Mouse (Mus musculus) limb, embryonic 14.5 days (tissue): ENCODE data around the gene C1qb. TPM values are rescaled to one million over a fixed set of nuclear protein-coding genes. Genes with fewer than 3 reads are reported as not detected.

Source experiments
- ATAC-seq: fragments of 200-750 bp; cut with Nextera tagmentation; 2 replicates; pipeline ENCODE4 v1.8.0; 2017; ENCODE audit warnings: low read depth, moderate number of reproducible peaks, moderate TSS enrichment; ENCODE audit not compliant: low FRiP score
- DNase-seq: peaks from one replicate; pipeline ENCODE4 v3.0.0-alpha.2; 2015; ENCODE audit warnings: low spot score
- H3K27ac ChIP-seq: fragments of 300-500 bp; sonication (generic); replicated peaks from 2 replicates; pipeline ENCODE4 v1.5.1; 2014; ENCODE audit warnings: low read depth, mild to moderate bottlenecking, low read length, moderate library complexity, mixed read lengths
- H3K27me3 ChIP-seq: fragments of 300-500 bp; sonication (generic); 2 replicates; pipeline ENCODE4 v1.6.1; 2014; ENCODE audit warnings: low read length, mixed read lengths; ENCODE audit not compliant: control insufficient read depth, insufficient read depth
- H3K36me3 ChIP-seq: fragments of 300-500 bp; sonication (generic); 2 replicates; pipeline ENCODE4 v1.6.1; 2014; ENCODE audit warnings: mild to moderate bottlenecking, low read length, moderate library complexity, mixed read lengths; ENCODE audit not compliant: control insufficient read depth, insufficient read depth
- H3K4me1 ChIP-seq: fragments of 300-500 bp; sonication (generic); 2 replicates; pipeline ENCODE4 v1.6.1; 2014; ENCODE audit warnings: antibody characterized with exemption, low read length, mixed read lengths; ENCODE audit not compliant: control insufficient read depth, insufficient read depth
- H3K4me2 ChIP-seq: fragments of 300-500 bp; sonication (generic); replicated peaks from 2 replicates; pipeline ENCODE4 v1.6.1; 2014; ENCODE audit warnings: low read depth, mild to moderate bottlenecking, low read length, moderate library complexity; ENCODE audit not compliant: severe bottlenecking
- H3K4me3 ChIP-seq: fragments of 300-500 bp; sonication (generic); replicated peaks from 2 replicates; pipeline ENCODE4 v1.5.1; 2014; ENCODE audit warnings: low read length
- H3K9ac ChIP-seq: fragments of 300-500 bp; sonication (generic); 2 replicates; pipeline ENCODE4 v1.6.1; 2014; ENCODE audit warnings: mild to moderate bottlenecking, low read depth, low read length, moderate library complexity; ENCODE audit not compliant: severe bottlenecking
- H3K9me3 ChIP-seq: fragments of 300-500 bp; sonication (generic); 2 replicates; pipeline ENCODE4 v1.6.1; 2016; ENCODE audit warnings: low read length; ENCODE audit not compliant: control insufficient read depth
- POLR2A ChIP-seq: fragments of 200-500 bp; IDR thresholded peaks from 2 replicates; pipeline ENCODE4 v1.8.0; 2012; ENCODE audit warnings: inconsistent platforms, mild to moderate bottlenecking, moderate library complexity, borderline replicate concordance; ENCODE audit not compliant: insufficient read depth, insufficient read length; ENCODE audit errors: extremely low read depth
- WGBS: fragments of 180-500 bp; shearing (Covaris S2); extraction: QIAGEN DNeasy Blood & Tissue Kit; methylation state at CpG from one replicate; pipeline ENCODE4 v1.1.7; 2014; 5-methylcytosine and 5-hydroxymethylcytosine counted together
- polyA plus RNA-seq, 2 experiments: library from polyadenylated mRNA; depleted of rRNA in 1 of 2; stranded (reverse) in 1 of 2; unstranded in 1 of 2; fragments of >200 nt; fragmentation: Nextera tagmentation in 1 of 2; extraction: Ambion mirVana in 1 of 2; gene quantifications; 2 replicates each; pipeline versions ENCODE4 v1.2.1 to v1.2.3; 2012 to 2014

Gene C1qb
- polyA plus RNA-seq, 2 experiments = 56.2 to 81.2 TPM

DNA sequence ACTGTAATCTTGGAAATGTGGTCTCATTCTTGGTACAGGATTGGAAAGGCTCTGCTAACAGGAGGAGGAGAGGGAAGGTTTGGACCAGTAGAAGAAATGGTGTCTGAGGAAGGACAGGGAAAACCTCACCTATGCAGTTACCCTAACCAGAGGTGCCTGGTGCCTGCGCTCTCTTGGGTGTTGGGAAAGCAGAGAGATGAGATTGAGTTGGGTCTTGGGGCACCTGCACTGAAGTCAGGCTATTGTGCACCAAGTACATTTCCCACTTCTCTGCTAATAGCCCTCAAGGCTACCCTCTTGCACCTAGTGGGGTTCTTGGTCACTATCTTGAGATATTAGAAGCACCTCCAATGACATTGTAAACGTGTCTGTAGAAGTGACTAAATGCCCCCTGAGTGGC lies 23.6 kb downstream of the C1qb start:
- DNase-seq (no peak), ATAC-seq (no peak)
- Histone ChIP-seq H3K27me3 (no peaks in the 10 kb centered on the region), H3K4me2 (no peak overlapping the region), H3K36me3 (no peaks in the 10 kb centered on the region), H3K4me3 (no peak overlapping the region), H3K9ac (no peak overlapping the region), H3K4me1 (peaks cover 5% of the 10 kb centered on the region), H3K9me3 (no peaks in the 10 kb centered on the region), H3K27ac (no peak overlapping the region)
- WGBS = 75% methylated on average over 2 of the region's 2 CpGs
- TF ChIP-seq POLR2A = no peak

DNA sequence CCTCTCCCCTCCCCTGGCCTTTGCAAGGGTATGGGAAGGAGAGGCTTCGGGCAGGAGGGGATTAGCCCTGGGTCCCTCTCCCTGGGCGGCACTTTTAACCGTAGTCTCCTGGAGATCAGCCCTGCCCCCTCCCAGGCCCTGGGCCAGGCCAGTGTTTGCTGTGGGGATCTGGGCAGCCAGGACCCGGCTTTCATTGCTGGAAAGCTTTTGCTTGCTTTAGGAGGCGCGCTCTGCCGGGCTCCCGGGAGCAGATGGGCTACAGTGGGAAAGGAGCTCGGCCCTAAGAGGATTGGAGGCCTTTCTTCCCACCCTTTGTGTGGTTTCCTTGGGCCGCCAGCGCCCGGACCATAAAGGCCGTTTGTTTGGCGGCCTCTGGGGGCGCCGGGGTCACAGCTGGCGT lies 24.2 kb downstream of the C1qb start:
- Histone ChIP-seq H3K4me2 (no peak overlapping the region), H3K9ac (no peak overlapping the region), H3K36me3 (no peaks in the 10 kb centered on the region), H3K4me3 (no peak overlapping the region), H3K9me3 (no peaks in the 10 kb centered on the region), H3K27me3 (no peaks in the 10 kb centered on the region), H3K4me1 (peaks cover 5% of the 10 kb centered on the region), H3K27ac (no peak overlapping the region)
- no peak for TF ChIP-seq POLR2A
- ATAC-seq = no peak
- DNase-seq = no peak
- 7% methylated on average over 16 of the region's 17 CpGs for WGBS

DNA sequence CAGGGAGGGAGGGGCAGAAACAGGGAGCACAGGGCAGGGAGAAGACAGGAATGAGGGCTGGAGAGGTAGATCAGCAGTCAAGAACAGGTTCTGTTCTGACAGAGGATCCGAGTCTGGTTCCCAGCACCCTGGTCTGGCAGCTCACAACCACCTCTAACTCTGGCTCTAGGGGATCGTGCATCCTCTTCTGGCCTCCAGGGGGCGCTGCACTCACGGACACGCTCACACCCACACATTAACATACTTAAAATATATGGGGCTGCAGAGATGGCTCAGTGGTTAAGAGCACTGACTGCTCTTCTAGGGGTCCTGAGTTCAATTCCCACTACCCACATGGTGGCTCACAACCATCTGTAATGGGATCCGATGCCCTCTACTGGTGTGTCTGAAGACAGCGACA lies 26.0 kb downstream of the C1qb start:
- 81% methylated on average over 7 of the region's 7 CpGs for WGBS
- TF ChIP-seq POLR2A = no peak
- no peak for ATAC-seq

DNA sequence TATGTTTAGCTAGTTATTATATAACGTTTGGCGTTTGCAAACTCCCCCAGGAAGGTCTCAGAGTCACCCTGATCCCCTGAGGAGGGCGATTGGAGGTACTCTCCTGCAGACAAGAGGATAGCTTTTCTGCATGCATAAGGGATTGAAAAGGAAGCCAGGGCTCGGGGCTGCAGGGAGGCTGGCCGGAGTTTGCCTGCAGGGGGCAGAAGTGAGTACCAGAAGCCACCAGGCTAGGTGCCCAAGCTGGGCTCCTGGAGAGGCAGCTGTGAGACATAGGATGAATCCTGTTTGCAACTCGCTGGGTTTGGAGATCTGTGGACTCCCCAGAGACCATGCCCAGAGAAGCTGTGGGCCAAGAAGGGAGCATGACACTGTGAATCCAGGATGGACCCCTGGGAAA lies 30.9 kb downstream of the C1qb start:
- Histone ChIP-seq H3K4me2 (no peak overlapping the region), H3K4me3 (no peak overlapping the region), H3K36me3 (no peaks in the 10 kb centered on the region), H3K9ac (no peak overlapping the region), H3K4me1 (no peaks in the 10 kb centered on the region), H3K27me3 (no peaks in the 10 kb centered on the region), H3K9me3 (no peaks in the 10 kb centered on the region), H3K27ac (no peak overlapping the region)
- DNase-seq = no peak
- WGBS = 32% methylated on average over 6 of the region's 6 CpGs
- no peak for TF ChIP-seq POLR2A
- no peak for ATAC-seq

More for the DNA sequence above, 26.0 kb downstream of the C1qb start:
- no peak overlapping the region for H3K4me2 ChIP-seq
- no peaks in the 10 kb centered on the region for H3K36me3 ChIP-seq
- H3K4me1 ChIP-seq = peaks cover 3% of the 10 kb centered on the region
- H3K4me3 ChIP-seq = no peak overlapping the region
- H3K27me3 ChIP-seq = no peaks in the 10 kb centered on the region
- no peak for DNase-seq
- H3K27ac ChIP-seq = no peak overlapping the region
- no peaks in the 10 kb centered on the region for H3K9me3 ChIP-seq
- no peak overlapping the region for H3K9ac ChIP-seq

DNA sequence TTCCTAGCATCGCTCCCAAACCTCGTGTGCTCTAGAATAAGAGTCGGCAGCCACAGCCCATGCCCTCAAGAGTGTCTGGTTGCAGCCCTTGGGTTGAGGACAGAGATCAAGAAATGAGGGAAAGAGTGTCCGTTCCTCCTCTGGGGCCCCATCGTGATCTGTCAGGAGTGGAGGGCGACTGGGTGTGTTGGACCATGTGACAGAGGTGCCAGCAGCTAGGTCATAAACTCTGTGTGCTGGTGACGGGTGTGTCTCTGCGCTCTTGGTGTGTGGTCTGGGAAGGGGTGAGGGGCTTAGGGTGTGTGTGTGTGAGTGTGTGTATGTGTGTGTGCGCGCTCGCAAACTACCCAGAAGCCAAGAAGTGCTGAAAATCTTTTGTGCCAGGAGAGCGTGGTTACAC lies 33.0 kb downstream of the C1qb start:
- WGBS = 57% methylated on average over 12 of the region's 12 CpGs
- DNase-seq (no peak), ATAC-seq (no peak)
- Histone ChIP-seq H3K4me2 (no peak overlapping the region), H3K27me3 (no peaks in the 10 kb centered on the region), H3K27ac (no peak overlapping the region), H3K4me1 (no peaks in the 10 kb centered on the region), H3K4me3 (no peak overlapping the region), H3K9me3 (no peaks in the 10 kb centered on the region), H3K36me3 (no peaks in the 10 kb centered on the region), H3K9ac (no peak overlapping the region)
- no peak for TF ChIP-seq POLR2A

DNA sequence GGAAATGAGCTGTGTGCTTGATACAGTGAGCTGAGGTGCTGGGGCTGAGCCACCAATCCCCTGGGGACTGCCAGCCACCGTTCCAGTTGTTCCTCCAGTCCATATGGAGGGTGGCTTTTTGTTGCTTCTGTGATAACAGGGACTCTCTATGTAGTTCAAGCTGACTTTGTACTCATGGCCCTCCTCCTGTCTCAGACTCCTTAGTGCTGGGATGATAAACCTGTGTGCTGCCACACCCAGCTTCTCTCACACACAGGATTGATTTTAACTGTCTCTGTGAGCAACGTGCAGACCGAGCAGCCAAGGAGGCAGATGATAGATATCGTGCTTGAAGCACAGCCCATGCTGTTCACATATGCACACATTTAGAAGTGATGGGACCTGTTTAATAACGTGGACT lies 33.9 kb downstream of the C1qb start:
- Histone ChIP-seq H3K9me3 (no peaks in the 10 kb centered on the region), H3K4me3 (no peak overlapping the region), H3K9ac (no peak overlapping the region), H3K4me1 (no peaks in the 10 kb centered on the region), H3K4me2 (no peak overlapping the region), H3K36me3 (no peaks in the 10 kb centered on the region), H3K27ac (no peak overlapping the region), H3K27me3 (no peaks in the 10 kb centered on the region)
- 58% methylated on average over 5 of the region's 5 CpGs for WGBS
- TF ChIP-seq POLR2A = no peak
- ATAC-seq (no peak), DNase-seq (no peak)
